Mouse (Mus musculus): Measurements from ENCODE around the gene Brd7.

Gene Brd7

DNA sequence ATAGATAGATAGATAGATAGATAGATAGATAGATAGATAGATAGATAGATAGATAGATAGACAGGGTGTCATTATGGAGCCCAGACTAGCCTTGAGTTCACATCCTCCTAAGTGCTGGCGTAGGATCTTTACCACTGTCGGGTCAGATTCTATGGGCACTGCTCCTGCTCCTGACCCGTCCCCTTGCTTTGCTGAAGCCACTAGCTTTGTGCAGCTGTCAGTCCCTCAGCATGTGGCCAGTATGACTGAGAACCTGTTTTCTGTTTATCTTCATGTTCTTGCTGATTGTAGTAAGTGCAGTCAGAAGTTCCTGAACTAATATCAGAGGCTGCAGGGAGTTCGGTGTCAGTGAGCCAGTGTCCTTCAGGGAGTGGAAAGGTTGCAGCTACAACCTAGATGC lies 54.3 kb downstream of the Brd7 start:
- DNase-seq: no peak

DNA sequence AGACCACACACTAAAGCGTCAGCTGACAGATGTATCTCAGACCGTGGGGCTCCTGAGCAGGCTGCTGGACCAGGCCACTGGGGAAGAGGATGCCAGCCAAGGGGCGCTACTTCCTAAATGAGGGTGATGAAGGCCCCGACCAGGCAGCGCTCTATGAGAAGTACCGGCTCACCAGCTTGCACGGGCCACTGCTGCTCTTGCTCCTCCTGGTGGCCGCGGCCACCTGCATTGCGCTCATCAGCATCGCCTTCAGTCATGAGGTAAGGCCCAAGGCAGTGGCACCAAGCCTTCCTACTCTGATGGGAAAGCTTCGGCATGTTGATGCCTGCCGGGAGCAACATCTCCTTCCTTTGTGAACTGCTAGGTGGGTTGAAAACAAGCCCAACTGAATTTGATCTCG lies 55.5 kb downstream of the Brd7 start:
- peak in 1 of 2 experiments; percentile 33 for DNase-seq

DNA sequence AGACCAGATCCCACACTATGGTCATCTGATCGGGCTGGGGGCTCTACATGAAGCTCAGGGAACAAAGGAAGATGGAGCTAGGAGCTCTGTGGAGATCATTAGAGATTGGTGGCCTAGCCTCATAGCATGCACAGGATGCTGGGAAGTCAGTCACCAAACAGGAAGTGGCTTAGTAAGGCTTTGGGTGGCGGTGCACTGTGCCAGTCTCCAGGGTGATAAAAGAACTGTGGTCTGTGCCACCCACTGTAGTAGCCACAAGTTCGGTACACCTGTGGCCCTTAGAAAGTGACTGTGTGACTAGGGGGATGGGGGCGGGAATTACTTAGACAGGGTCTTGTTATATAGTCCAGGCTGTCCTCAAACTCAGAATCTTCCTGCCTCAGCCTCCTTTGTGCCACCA lies 56.2 kb downstream of the Brd7 start:
- DNase-seq: no peak

DNA sequence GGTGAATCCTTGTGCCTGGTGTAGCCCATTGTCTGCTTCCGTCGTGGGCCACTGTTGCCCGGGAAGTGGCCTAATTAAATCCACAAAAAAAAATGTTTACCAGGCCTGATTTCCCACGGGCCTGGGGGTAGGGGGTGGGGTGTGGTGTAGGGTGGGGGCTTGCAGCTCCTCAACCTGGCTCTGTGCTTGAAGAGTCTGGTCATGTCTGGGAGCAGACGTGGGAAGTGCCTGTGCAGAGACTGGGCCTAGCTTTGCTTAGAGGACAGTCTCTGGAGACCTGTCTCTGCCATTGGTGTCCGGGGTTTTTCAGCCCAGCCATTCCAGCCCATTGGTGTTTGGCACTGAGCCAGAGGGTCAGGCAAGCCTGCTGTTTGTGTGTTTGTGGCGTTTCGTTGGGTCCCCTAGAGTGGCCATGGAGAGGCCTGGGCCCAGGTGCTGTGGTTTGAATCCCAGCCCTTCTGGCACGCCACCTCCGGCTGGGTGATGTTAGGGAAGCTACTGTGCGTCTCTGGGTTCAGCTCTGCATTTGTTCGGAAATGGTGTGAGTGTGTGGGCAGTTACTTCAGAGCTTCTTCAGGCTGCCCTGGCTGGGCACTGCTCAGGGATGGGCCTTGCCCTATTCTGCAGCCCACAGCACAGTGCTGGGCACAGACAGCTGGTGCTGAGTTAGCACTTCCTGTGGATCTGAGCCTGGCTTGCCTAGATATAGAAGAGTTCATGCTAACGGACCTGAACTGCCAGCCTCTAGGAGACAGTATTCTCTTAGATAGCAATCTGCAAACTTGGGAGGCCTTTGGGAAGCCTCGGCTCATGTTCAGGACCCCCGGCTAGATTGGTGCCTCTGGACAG lies 60.2 kb downstream of the Brd7 start:
- DNase-seq: no peak

DNA sequence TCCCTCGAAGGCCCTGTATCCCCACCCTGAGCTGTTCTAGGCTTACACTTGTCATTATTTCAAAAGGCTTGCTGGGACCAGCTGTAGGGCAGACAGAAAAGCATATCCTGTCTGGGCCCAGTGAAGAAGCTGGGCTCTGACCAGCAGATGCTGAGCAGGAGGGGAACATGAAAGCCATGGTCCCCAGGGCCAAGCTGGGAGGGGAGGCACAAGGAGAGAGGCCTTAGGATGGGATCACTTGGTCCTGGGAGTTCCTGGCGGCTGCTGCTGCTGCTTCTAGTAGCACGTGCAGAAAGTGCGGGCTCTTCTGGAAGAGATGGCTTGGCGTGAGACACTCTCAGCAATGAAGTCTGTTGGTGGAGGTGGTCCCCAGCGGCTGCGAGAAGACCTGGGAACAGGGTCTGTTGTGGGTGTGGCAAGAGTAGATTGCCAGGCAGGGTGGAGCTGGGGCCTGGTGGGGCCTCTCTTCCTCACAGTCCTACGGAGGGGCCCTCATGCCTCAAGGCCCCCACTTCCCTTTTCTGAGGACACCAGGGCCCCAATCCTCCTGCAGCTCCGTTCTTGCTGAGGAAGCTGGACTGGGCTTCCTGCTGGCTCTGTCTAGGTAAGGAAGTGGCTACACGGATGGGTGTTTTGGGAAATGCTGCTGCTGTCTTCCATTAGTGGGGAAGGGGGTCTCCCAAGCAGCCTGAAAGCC lies 61.9 kb downstream of the Brd7 start:
- no peak for DNase-seq

DNA sequence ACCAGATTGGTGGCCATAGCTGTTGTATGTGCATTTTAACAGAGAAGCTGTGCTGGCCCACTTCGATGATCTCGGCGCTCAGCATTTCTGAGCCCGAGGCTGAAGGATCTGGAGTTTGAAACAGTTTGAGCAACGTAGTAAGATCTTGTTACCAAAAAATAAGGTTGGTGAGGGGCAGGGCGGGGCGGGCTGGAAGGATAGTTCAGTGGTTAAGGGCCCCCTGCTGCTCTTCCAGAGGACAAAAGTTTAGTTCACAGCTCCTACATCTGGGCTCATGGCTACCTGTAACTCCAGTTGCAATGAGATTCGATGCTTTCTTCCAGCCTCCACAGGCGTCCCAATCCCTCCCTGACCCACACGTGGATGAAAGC lies 63.3 kb downstream of the Brd7 start:
- DNase-seq: no peak

DNA sequence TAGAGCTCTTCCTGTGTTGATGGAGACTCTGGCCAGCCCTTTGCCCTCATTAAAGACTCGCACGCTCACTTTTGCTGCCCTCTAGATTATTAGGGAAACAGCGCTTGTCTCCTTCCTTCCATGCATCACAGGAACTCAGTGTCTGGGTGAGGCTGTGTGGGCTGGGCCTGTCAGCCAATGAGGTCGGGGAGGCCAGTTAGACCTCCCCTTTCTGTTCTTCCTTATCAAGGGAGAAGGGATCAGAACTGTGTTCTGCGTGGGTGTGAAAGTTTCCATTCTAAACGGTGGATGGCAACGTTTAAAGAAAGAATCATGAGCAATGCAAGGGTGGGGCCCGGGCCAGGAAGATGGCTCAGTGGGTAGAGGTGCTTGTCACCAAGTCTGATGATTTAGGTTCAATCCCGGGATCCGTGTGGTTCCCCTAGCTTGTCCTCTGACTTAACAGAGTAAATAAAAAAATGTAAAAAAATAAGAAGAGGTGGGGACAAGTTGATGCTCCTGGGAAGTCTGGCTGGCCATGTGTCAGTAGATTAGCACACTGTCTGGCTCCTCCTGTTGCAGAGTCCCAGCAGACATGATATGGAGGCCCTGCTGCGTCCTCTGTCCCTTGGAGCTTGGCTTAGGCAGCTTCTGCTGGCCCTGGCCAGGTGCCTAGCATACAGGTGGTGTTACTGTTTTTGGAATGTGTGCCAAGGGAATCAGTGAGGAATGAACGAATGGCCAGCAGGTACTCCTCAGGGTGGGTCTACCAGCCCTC lies 63.8 kb downstream of the Brd7 start:
- DNase-seq: peak; percentile 69 to 81

DNA sequence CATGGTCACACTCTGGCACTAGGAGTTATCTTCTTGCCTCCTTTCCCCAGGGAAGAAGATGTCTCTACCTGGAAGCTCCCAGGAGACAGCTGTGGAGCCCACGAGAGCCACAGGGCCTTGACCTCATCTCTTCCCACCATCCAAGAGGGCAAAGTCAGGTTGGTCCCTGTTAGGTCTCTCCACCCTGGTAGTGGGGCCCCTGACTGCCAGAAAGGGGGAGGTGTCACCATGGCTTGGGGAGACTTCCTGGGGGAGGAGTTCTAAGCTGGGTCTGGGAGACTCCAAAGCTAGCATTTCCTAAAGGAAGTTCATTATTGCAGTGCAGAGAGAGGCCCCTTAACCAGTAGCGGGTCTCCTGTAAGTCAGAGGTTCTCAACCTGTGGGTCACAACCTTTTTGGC lies 67.0 kb downstream of the Brd7 start:
- DNase-seq: no peak

DNA sequence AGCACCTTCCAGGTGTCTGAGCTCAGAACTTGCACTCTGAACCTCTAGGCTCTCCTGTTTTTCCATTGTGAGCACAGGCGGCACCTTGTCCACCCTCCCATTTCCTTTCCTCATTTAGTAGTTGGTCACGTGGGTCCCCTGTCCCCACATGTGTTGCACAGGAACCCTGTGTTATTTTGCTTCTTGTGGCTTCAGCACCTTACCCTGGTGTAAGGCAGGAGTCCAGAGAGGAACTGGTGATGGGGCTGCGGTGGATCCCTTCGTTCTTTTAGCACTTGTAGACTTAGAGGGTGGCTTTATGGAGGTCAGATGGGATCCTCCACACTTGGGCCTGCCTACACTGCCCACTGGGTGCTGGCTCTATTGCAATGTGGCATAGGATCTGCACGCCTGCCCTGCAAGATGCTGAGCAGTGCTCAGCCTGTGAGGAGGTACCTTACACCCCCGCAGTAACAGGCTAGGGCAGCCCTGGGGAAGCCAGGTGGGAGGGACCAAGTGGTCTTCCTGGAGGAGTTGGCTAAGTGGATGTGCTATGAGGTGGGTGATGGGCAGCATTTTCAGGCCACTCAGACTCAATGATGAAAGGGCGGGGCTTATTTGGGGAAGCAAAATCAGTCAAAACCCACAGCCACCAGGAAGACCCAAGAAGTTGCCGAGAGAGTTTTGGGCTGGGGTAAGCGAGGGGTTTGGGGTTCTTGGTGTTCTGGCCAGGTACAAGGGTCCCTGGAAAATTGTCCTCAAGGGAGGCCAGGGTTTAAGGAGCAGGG lies 68.2 kb downstream of the Brd7 start:
- no peak for DNase-seq

DNA sequence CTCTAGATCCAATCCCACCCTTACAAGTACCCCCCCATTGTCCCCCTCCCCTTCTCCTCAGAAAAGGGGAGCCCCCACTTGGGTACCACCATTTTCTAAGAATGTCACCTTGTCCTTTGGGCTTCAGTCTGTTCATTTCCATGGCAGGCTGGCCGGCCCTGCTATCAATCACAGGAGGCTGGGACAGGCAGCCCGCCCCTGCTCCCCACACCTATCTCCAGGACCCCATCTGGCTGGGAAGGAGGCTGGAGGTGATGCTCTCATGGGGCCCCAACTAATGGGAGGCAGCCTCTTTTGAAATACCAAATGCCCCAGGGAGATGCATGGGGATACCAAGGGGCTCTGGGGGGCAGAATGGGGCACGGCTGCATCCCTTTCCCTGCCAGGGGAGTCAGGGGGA lies 69.1 kb downstream of the Brd7 start:
- DNase-seq: no peak

DNA sequence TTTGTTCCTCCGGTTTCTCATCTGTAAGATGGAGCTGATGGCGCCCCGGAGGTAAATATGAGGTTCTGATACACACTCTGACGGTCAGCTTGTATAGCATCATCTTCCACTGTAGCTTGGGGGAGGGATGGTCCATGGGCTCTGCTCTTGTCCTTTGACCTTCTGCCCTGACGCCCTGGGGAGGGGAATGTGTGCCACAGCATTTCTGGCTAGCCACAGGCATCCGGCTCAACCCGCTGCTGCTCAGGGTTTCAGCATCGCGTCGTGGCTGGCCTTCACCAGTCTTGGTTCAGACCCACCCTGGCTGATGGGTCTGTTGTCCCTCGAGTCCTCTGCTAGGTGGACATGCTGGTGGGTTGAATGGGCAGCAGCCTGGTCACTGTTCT lies 70.7 kb downstream of the Brd7 start:
- DNase-seq: no peak

DNA sequence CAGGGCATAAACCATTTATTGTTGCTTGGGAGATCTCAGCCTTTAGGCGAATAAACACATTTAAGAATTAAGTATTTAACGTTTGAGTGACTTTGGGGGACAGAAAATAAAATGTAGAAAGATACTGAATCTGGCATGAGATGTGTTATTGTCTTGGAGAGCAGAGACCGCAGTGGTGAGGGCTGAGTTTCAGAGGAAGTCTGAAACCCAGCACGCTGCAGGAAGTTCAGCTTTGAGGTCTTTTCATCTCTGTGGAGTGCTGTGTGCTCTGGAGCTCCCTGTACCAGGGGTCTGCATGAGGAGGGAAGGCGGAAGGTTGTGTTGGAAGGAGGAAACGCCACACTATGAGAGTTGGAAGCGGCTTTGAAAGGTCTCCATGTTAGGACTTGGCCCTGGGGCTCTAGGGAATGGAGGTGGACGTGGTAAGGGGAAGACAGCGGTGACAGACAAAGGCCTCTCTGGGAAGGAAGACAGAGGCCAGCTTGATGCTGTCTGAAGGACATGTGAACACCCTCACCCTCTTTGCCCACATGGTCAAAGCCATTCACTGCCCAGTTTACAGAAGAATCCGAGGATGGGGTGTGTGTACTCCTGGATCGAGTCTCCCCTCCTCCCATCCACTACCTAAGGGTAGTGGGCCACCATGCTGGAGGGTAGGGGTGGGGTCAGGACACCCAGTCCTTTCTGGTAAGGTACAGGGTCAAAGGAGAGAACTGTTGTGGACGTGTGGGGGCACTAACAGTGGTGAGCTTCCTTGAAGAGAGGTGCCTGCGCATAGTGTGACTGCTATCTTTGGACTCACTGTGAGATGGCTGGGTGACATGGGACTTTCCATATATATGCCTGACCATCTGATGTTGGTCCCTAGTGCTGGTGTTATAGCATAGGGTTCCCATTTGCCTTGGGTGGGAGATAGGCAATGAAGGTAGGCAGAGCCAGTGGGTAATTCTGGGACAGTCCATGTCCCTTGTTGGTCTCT lies 71.4 kb downstream of the Brd7 start:
- no peak for DNase-seq

DNA sequence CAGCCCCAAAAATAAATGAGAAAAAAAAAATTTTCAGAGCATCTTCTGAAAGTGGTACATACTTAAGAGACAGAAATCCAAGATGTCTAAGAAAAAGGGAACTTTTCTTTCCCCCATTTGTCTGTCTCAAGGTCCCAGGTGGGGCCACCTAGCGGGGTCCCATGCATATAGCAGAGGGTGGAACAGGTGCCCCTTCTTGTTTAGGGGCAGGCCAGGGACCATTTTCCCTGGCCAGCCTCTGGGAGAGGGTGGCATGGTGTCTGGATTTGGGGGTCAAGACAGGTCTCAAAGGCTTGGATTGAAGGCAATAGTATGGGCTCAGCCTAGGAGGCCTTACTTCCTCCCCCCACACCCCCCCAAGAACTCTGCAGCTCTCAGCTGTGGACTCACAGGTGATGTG lies 72.1 kb downstream of the Brd7 start:
- DNase-seq: no peak

DNA sequence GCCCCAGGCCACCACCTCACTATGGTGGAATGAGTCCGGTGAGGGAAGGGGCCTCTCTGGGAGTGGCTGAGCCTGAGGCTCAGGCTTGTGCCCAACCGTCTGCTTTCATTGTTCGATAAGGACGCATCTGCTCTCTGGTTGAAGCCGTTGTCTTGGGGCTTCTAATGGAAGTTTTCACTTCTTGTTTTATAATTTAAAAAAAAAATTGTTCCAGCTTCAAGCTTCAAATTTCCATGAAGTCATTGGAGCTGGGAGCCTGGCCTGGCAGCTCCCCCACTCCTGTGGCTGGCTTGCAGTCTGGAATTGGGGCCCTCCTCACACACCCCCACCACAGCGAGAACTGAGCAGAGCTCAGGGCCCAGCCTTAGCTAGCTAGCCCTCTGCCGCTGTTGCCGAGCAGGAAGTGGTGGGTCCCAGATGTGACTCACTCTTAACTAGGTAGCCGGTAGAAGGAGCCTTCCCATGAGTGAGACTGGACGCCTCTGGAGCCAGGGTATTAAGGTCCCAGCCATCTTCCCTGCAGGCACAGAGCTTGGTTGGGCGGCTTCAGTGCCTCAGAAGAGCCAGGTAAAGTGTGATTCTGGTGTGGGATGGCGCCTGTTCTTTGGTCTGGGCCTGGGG lies 73.3 kb downstream of the Brd7 start:
- DNase-seq: no peak

DNA sequence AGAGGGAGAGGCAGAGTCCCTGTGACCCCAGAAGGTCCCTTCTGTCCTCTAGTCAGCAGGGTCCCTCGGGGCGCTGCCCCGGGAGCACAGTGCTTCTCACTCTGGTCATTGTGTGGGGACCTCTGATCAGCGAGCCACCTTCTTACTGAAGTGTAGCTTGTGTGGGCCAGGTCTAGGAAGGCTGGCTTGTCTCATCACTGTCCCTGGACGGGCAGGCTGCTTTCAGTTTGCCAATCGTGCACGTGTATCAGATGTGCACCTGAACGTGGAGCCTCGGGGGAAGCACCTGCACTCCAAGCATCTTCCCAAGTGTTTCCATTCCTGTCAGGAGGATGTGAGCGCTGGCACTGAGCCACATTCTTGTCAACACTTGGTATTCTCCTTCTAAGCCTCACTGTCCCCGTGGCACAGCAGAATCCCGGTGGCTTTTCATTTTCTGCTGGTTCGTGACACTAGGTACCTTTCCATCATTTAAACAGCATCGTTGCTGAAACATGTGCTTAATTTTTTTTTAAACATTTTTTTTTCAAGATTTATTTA lies 75.5 kb downstream of the Brd7 start:
- DNase-seq: no peak

DNA sequence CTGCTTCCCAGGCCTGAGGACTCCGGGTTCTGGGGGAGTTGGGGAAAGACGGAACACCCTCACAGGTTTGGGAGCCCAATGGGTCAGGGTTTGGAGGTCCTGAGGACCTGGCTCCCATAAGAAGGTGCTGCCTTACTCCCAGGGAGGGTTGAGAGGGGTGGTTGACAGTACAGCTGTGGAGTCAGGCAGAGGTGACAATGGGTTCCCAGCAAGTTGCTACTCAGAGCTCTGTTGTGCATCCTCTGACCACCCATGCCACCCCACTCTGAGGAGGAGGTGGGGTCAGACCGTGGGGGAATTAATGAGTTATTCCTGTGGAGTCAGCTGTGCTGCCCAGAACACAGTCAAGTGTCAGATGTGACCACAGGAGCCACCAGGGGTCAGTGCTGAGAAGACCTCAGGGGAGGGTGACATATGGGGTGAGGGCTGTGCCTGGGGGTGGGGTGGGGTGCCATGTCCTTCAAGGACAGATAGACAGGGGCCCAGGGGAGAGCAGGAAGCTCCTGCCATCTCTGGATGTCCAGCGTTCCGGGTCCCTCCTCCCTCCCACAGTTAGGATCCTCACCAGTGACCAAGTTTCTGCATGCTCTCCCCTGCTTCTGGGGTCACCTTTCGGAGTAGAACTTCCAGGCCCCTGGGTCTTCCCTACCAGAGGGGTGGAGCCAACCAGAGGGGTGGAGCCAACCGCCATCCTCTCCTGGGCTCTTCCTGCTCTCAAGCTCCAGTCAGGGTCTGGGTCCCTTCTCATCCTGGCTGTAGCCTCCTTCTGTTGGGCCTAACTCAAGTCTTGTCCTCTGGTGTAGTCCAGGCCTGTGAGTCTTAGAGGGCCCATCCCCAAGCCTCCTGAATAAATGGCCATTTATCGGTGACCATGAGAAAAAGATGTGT lies 76.3 kb downstream of the Brd7 start:
- no peak for DNase-seq

DNA sequence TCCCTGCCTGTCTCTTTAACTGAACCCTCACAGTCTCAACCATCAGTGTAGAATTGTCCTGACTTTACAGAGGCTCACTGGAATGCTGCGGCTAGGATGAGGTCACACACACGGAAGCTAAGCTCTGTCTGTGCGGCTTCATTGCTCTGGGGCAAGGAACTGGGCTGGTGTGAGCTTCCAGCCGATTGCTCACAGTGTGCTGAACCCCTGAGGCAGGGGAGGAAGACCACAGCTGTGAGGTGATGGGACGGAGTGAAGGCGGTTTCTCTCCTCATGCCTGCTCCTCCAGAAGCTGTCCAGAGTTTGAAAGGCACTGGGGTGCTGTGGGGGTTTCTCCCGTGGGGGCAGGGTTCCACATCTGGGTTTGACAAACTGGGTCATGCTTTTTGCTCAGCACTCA lies 77.3 kb downstream of the Brd7 start:
- no peak for DNase-seq

DNA sequence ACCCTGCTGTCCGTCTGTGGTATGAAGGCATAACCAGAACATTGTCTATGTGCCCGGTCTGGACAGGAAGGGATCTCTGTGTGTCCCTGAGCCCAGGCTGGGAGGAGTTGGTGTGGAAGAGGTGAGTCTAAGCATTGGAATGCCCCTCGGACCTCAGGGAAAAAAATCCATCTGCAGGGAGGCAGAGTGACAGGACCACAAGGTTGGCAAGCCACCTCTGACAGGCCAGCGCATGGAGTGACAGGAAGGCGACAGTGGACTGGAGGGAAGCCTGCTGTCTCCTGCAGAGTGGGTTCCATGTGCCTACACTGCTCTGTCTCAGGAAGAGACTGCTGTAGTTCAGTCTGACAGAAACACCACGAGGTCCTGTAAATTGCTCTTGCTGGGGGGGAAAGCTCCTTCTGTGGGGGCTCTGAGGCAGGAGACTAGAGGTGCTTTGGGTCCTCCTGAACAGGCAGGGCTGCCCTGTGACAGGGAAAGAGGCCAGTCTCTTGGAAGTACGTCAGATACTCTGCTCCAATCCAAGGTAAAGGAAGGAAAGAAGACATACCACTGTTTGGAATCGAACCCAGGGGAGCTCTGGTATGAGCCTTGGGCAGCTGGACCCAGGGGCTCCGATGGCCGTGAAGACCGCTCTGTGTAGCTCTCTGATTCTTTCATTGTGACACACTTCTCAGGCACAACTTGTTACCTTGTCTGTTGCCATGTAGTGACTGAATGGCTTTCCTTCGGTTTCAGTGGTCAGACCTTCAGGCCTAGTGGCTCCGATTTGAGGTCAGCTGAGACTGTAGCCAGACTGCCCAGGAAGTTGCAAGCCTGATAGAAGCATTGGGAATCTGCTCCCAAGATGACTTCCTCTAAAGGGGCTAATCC lies 78.5 kb downstream of the Brd7 start:
- no peak for DNase-seq

DNA sequence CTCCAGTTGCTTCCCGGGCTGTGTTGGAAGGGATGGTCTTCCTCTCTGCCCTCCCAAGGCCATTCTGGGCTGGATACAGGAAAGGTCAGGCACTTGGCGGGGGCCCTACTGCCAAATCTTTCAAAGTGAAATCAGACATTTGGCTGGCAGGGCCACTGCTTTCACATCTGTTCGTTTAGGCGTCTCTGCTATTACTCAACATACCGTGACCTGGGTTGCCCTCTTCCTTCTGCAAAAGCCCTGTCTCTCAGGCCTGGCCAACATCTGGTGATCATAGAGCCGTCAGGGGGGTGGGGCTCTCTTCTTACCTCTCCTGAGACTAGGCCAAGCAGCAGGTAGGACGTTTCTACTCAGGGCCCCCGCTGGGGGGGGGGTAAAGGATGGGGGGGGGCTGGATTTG lies 79.3 kb downstream of the Brd7 start:
- no peak for DNase-seq
